Comparison of ENCODE assay signal across 18 mouse cellular contexts in the genomic region with DNA sequence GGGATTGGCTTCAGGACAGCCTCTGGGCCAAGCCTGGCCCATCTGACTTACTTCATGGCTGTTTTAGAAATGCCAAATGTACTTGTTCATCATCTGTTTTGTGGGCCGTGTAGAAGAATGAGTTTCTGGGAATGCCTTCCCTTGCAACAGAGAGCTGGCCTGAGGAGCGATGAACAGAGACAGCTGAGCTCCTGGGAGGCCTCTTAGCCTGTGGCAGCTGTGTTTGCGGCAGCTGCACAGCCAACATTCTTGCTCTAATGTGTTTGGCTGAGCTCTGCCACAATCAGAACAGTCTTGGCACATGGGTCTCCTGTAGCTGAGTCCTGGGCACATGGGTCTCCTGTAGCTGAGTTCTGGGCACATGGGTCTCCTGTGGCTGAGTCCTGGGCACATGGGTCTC. TPM values are rescaled to one million over a fixed set of nuclear protein-coding genes. Genes with fewer than 3 reads are reported as not detected.
A peak's percentile ranks its signal among the peaks of the same experiment; 100 is the strongest.
DNase-seq lines count a peak whose midpoint lies in the region; ATAC-seq and TF ChIP-seq lines count a peak whose summit lies in the region.
"Had no signal": no experiment of that assay in that cellular context is flagged by ENCODE, and none has a peak within 500 bp of the region (broad histone marks: within the 10 kb centered on the region; RNA-seq: fewer than 3 reads in every experiment).

No protein-coding gene starts in this region.

- no peaks in the 10 kb centered on the region for H3K27me3 ChIP-seq in forebrain, postnatal 0 days (ENCODE audit: insufficient read depth, low read length)
- H3K27me3 ChIP-seq in forebrain, embryonic 12.5 days = no peaks in the 10 kb centered on the region
- H3K27me3 ChIP-seq in hindbrain, postnatal 0 days (ENCODE audit: insufficient read depth, low read length) = no peaks in the 10 kb centered on the region
- no peaks in the 10 kb centered on the region for H3K27me3 ChIP-seq in hindbrain, embryonic 11.5 days (ENCODE audit: control insufficient read depth, insufficient read depth, low read length)
- H3K27me3 ChIP-seq: heart, embryonic 15.5 days; hindbrain, embryonic 13.5 days; lung, embryonic 15.5 days; neural tube, embryonic 15.5 days had no signal

- H3K9ac ChIP-seq in forebrain, postnatal 0 days = no peak overlapping the region
- no peak overlapping the region for H3K9ac ChIP-seq in forebrain, embryonic 12.5 days
- no peak overlapping the region for H3K9ac ChIP-seq in hindbrain, postnatal 0 days (replicated peaks; ENCODE audit: low read length)
- no peak overlapping the region for H3K9ac ChIP-seq in hindbrain, embryonic 11.5 days (ENCODE audit: low read depth, low read length)
- H3K9ac ChIP-seq: heart, embryonic 15.5 days; hindbrain, embryonic 13.5 days; lung, embryonic 15.5 days; neural tube, embryonic 15.5 days had no signal

- peak; percentile 49; the same call in 1 of the 2 replicates for ATAC-seq in forebrain, postnatal 0 days
- no peak for ATAC-seq in forebrain, embryonic 12.5 days (ENCODE audit: low FRiP score)
- ATAC-seq in hindbrain, postnatal 0 days = no peak
- ATAC-seq in hindbrain, embryonic 11.5 days (ENCODE audit: low FRiP score) = no peak
- ATAC-seq: forebrain, embryonic 14.5 days had no signal

- H3K36me3 ChIP-seq in forebrain, postnatal 0 days (ENCODE audit: insufficient read depth) = peaks cover 37% of the 10 kb centered on the region
- peaks cover 7% of the 10 kb centered on the region; the same call in 1 of the 2 replicates for H3K36me3 ChIP-seq in forebrain, embryonic 12.5 days (replicated peaks)
- H3K36me3 ChIP-seq in hindbrain, postnatal 0 days (ENCODE audit: insufficient read depth, low read length) = no peaks in the 10 kb centered on the region; the same call in 1 of the 2 replicates
- no peaks in the 10 kb centered on the region for H3K36me3 ChIP-seq in hindbrain, embryonic 11.5 days (ENCODE audit: control insufficient read depth, insufficient read depth, low read length)
- H3K36me3 ChIP-seq: heart, embryonic 15.5 days; lung, embryonic 15.5 days had no signal

- H3K9me3 ChIP-seq in forebrain, postnatal 0 days (ENCODE audit: low read length) = no peaks in the 10 kb centered on the region
- no peaks in the 10 kb centered on the region for H3K9me3 ChIP-seq in forebrain, embryonic 12.5 days
- no peaks in the 10 kb centered on the region for H3K9me3 ChIP-seq in hindbrain, postnatal 0 days (ENCODE audit: low read length)
- no peaks in the 10 kb centered on the region for H3K9me3 ChIP-seq in hindbrain, embryonic 11.5 days (ENCODE audit: control insufficient read depth, low read length)
- H3K9me3 ChIP-seq: heart, embryonic 15.5 days; hindbrain, embryonic 13.5 days; lung, embryonic 15.5 days; neural tube, embryonic 15.5 days had no signal

- no peak for TF ChIP-seq CTCF in forebrain, postnatal 0 days (IDR thresholded peaks at IDR 0.05; ENCODE audit: low read depth)
- no peak for TF ChIP-seq CTCF in hindbrain, postnatal 0 days (IDR thresholded peaks at IDR 0.05; ENCODE audit: low read depth)

- H3K4me3 ChIP-seq in forebrain, postnatal 0 days (ENCODE audit: low read depth, low read length) = no peak overlapping the region
- no peak overlapping the region for H3K4me3 ChIP-seq in forebrain, embryonic 12.5 days (replicated peaks)
- no peak overlapping the region for H3K4me3 ChIP-seq in hindbrain, postnatal 0 days (ENCODE audit: low read length)
- no peak overlapping the region for H3K4me3 ChIP-seq in hindbrain, embryonic 11.5 days (ENCODE audit: low read depth, low read length)
- H3K4me3 ChIP-seq: heart, embryonic 15.5 days; hindbrain, embryonic 13.5 days; lung, embryonic 15.5 days; neural tube, embryonic 15.5 days had no signal

- H3K4me2 ChIP-seq in forebrain, postnatal 0 days (ENCODE audit: low read depth) = no peak overlapping the region
- no peak overlapping the region for H3K4me2 ChIP-seq in forebrain, embryonic 12.5 days
- H3K4me2 ChIP-seq in hindbrain, postnatal 0 days (ENCODE audit: low read depth, low read length) = no peak overlapping the region
- H3K4me2 ChIP-seq in hindbrain, embryonic 11.5 days (replicated peaks; ENCODE audit: low read depth, low read length) = no peak overlapping the region
- H3K4me2 ChIP-seq: heart, embryonic 15.5 days; hindbrain, embryonic 13.5 days; lung, embryonic 15.5 days; neural tube, embryonic 15.5 days had no signal

- no peak overlapping the region for H3K27ac ChIP-seq in forebrain, postnatal 0 days (ENCODE audit: low read depth, low read length)
- no peak overlapping the region for H3K27ac ChIP-seq in forebrain, embryonic 12.5 days
- no peak overlapping the region for H3K27ac ChIP-seq in hindbrain, postnatal 0 days
- H3K27ac ChIP-seq in hindbrain, embryonic 11.5 days (ENCODE audit: low read depth, low read length) = no peak overlapping the region
- H3K27ac ChIP-seq: heart, embryonic 15.5 days; hindbrain, embryonic 13.5 days; lung, embryonic 15.5 days; neural tube, embryonic 15.5 days had no signal

- WGBS in forebrain, postnatal 0 days = 60% methylated on average over 3 of the region's 3 CpGs
- WGBS in forebrain, embryonic 12.5 days = 92% methylated on average over 3 of the region's 3 CpGs
- 76% methylated on average over 3 of the region's 3 CpGs for WGBS in hindbrain, postnatal 0 days
- WGBS in hindbrain, embryonic 11.5 days = 96% methylated on average over 3 of the region's 3 CpGs

- H3K4me1 ChIP-seq in forebrain, postnatal 0 days (ENCODE audit: insufficient read depth) = no peaks in the 10 kb centered on the region
- no peaks in the 10 kb centered on the region for H3K4me1 ChIP-seq in forebrain, embryonic 12.5 days
- H3K4me1 ChIP-seq in hindbrain, postnatal 0 days (ENCODE audit: insufficient read depth, low read length) = no peaks in the 10 kb centered on the region
- H3K4me1 ChIP-seq in hindbrain, embryonic 11.5 days (replicated peaks; ENCODE audit: control insufficient read depth, insufficient read depth, low read length) = no peaks in the 10 kb centered on the region
- H3K4me1 ChIP-seq: hindbrain, embryonic 13.5 days; lung, embryonic 15.5 days had no signal

- no peak for DNase-seq in forebrain, postnatal 0 days
- DNase-seq in hindbrain, postnatal 0 days (ENCODE audit: low spot score) = peak; percentile 35
- DNase-seq in hindbrain, embryonic 11.5 days (ENCODE audit: low spot score) = no peak
- DNase-seq in thymus, postnatal 4 days = peak; percentile 1
- no peak for DNase-seq in thymus, postnatal 25 days
- DNase-seq in kidney, postnatal 25 days = no peak
- DNase-seq in kidney, adult 11 months = no peak
- DNase-seq: adrenal gland, adult 2 months; cerebellum, adult 8-10 months; kidney, adult 18-20 months; kidney, postnatal 4 days; thymus, adult 2 months had no signal

RNA-seq across cellular contexts. Expression of a gene that starts 22.4 kb away (rescaled TPM):
- total RNA-seq in forebrain, postnatal 0 days (2014; rRNA removed) = 57.2 and 68.1 TPM in 2 replicates
- polyA plus RNA-seq in forebrain, postnatal 0 days (2015; fragmentation: Nextera tagmentation; extraction: Ambion mirVana) = 52.7 and 63.9 TPM in 2 replicates
- polyA plus RNA-seq in forebrain, embryonic 12.5 days (2016; fragmentation: Nextera tagmentation; extraction: Ambion mirVana) = 61.4 and 61.6 TPM in 2 replicates
- total RNA-seq in hindbrain, postnatal 0 days (2014; rRNA removed) = 98.1 and 98.6 TPM in 2 replicates
- 52.3 and 54.4 TPM in 2 replicates for polyA plus RNA-seq in hindbrain, postnatal 0 days (2015; fragmentation: Nextera tagmentation; extraction: Ambion mirVana)
- polyA plus RNA-seq in hindbrain, embryonic 11.5 days (2014; fragmentation: Nextera tagmentation; extraction: Ambion mirVana) = 32.3 and 34.3 TPM in 2 replicates

RNA-seq across cellular contexts. Expression of a gene that starts 30.9 kb away (rescaled TPM):
- 1,945 and 2,194 TPM in 2 replicates for total RNA-seq in forebrain, postnatal 0 days (2014; rRNA removed)
- polyA plus RNA-seq in forebrain, postnatal 0 days (2015; fragmentation: Nextera tagmentation; extraction: Ambion mirVana) = 2,793 and 3,853 TPM in 2 replicates
- polyA plus RNA-seq in forebrain, embryonic 12.5 days (2016; fragmentation: Nextera tagmentation; extraction: Ambion mirVana) = 2,624 and 2,770 TPM in 2 replicates
- total RNA-seq in hindbrain, postnatal 0 days (2014; rRNA removed) = 1,411 and 1,940 TPM in 2 replicates
- polyA plus RNA-seq in hindbrain, postnatal 0 days (2015; fragmentation: Nextera tagmentation; extraction: Ambion mirVana) = 2,686 and 2,710 TPM in 2 replicates
- polyA plus RNA-seq in hindbrain, embryonic 11.5 days (2014; fragmentation: Nextera tagmentation; extraction: Ambion mirVana) = 3,048 and 3,182 TPM in 2 replicates

RNA-seq across cellular contexts. Expression of a gene that starts 35.5 kb away (rescaled TPM):
- total RNA-seq in forebrain, postnatal 0 days (2014; rRNA removed) = 1.5 and 2.2 TPM in 2 replicates
- polyA plus RNA-seq in forebrain, postnatal 0 days (2015; fragmentation: Nextera tagmentation; extraction: Ambion mirVana) = 2.4 and 3.6 TPM in 2 replicates
- polyA plus RNA-seq in forebrain, embryonic 12.5 days (2016; fragmentation: Nextera tagmentation; extraction: Ambion mirVana) = 0.49 and 0.67 TPM in 2 replicates
- total RNA-seq in hindbrain, postnatal 0 days (2014; rRNA removed) = 2.5 and 2.8 TPM in 2 replicates
- polyA plus RNA-seq in hindbrain, postnatal 0 days (2015; fragmentation: Nextera tagmentation; extraction: Ambion mirVana) = 4.2 and 4.3 TPM in 2 replicates
- 0.47 and 0.71 TPM in 2 replicates for polyA plus RNA-seq in hindbrain, embryonic 11.5 days (2014; fragmentation: Nextera tagmentation; extraction: Ambion mirVana)

RNA-seq across cellular contexts. Expression of a gene that starts 54.4 kb away (rescaled TPM):
- total RNA-seq in forebrain, postnatal 0 days (2014; rRNA removed) = 34.7 and 59.9 TPM in 2 replicates
- 161 and 175 TPM in 2 replicates for polyA plus RNA-seq in forebrain, postnatal 0 days (2015; fragmentation: Nextera tagmentation; extraction: Ambion mirVana)
- polyA plus RNA-seq in forebrain, embryonic 12.5 days (2016; fragmentation: Nextera tagmentation; extraction: Ambion mirVana) = 154 and 159 TPM in 2 replicates
- 36.0 and 45.1 TPM in 2 replicates for total RNA-seq in hindbrain, postnatal 0 days (2014; rRNA removed)
- polyA plus RNA-seq in hindbrain, postnatal 0 days (2015; fragmentation: Nextera tagmentation; extraction: Ambion mirVana) = 145 and 154 TPM in 2 replicates
- 162 and 173 TPM in 2 replicates for polyA plus RNA-seq in hindbrain, embryonic 11.5 days (2014; fragmentation: Nextera tagmentation; extraction: Ambion mirVana)

Comparison
In these comparisons a context has a peak if more than half of its experiments do, and no peak if none do; other contexts are left out.
1. DNase-seq: peak in hindbrain, postnatal 0 days (single experiment) and thymus, postnatal 4 days (single experiment); none in forebrain, postnatal 0 days (single experiment), hindbrain, embryonic 11.5 days (single experiment), thymus, postnatal 25 days (single experiment), kidney, postnatal 25 days (0 of 2) and kidney, adult 11 months (single experiment).